Mouse (Mus musculus): ENCODE measurements around the gene Tmem143. TPM values are rescaled to one million over a fixed set of nuclear protein-coding genes. Genes with fewer than 3 reads are reported as not detected.
"Not testable (repeated sequence)": the region's sequence is repeated elsewhere in the genome, so short reads cannot be mapped to it uniquely, and the experiment has no call there.

Tmem143 gene
- polyA plus RNA-seq, 1 experiment, result 52.5 TPM

DNA sequence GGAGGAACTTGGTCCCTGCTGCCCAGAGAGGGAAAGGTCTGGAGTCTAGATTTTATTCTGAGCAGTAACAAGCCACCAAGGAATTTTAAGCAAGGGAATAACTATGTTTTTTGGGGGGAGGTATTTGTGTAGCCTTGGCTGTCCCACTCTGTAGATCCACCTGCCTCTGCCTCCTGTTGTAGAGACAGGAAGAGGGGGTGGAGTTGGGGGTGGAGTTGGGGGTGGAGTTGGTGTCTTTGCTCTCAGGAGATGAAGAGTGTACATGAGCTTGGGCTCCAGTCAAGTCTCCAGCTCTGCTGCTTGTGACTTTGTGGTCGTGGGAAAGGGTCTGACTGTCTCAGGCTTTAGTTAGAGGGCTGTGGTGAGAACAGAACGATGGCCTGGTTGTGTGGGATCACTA, 15.7 kb upstream of the Tmem143 start:
- DNase-seq, result no peak
- Histone ChIP-seq H3K27me3 (ENCODE audit: control insufficient read depth, insufficient read depth, low read length) (no peaks in the 10 kb centered on the region), H3K27ac (ENCODE audit: control insufficient read depth, insufficient read depth, low read length) (no peak overlapping the region), H3K36me3 (ENCODE audit: control insufficient read depth, insufficient read depth, low read length) (peaks cover 58% of the 10 kb centered on the region), H3K4me1 (replicated peaks; ENCODE audit: control insufficient read depth, insufficient read depth, low read length) (no peaks in the 10 kb centered on the region), H3K4me3 (ENCODE audit: control insufficient read depth, insufficient read depth, low read length) (no peak overlapping the region)
- TF ChIP-seq POLR2A (IDR thresholded peaks at IDR 0.05; ENCODE audit: control insufficient read depth, extremely low read depth, insufficient read depth, low read length, poor library complexity) (no peak), CTCF (IDR thresholded peaks at IDR 0.05; ENCODE audit: borderline replicate concordance, control insufficient read depth, extremely low read depth, insufficient read depth, low read length, poor library complexity) (no peak)
- WGBS, result 91% methylated on average over 2 of the region's 2 CpGs

DNA sequence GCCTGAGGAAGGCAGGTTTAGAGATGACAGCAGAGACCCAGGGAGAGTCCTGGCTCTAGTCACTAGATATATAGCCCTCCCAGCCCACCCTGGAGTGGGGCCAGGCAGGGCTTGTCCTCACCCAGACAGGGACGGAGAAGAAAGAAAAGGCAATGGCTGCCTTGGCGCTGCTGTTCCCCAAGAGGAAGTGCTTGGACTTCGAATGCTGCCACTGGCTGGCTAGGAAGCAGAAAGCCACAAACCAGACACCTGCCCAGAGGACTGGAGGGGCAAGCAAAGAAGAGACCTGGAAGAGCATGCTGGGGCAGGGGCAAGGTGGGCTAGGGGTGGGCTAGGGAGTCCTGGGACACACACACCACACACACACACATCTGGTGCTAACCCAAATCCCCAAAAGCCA, 9.5 kb upstream of the Tmem143 start:
- H3K36me3 ChIP-seq (ENCODE audit: control insufficient read depth, insufficient read depth, low read length), result peaks cover 25% of the 10 kb centered on the region
- H3K4me3 ChIP-seq (ENCODE audit: control insufficient read depth, insufficient read depth, low read length), result no peak overlapping the region
- H3K27me3 ChIP-seq (ENCODE audit: control insufficient read depth, insufficient read depth, low read length), result no peaks in the 10 kb centered on the region
- TF ChIP-seq CTCF (IDR thresholded peaks at IDR 0.05; ENCODE audit: borderline replicate concordance, control insufficient read depth, extremely low read depth, insufficient read depth, low read length, poor library complexity) (no peak), POLR2A (IDR thresholded peaks at IDR 0.05; ENCODE audit: control insufficient read depth, extremely low read depth, insufficient read depth, low read length, poor library complexity) (no peak)
- 0 out of 2 replicates have a peak, but pooled peaks cover 2% of the 10 kb centered on the region for H3K4me1 ChIP-seq (replicated peaks; ENCODE audit: control insufficient read depth, insufficient read depth, low read length)
- H3K27ac ChIP-seq (ENCODE audit: control insufficient read depth, insufficient read depth, low read length), result no peak overlapping the region
- WGBS, result 10% methylated on average over 3 of the region's 3 CpGs
- DNase-seq, result no peak

DNA sequence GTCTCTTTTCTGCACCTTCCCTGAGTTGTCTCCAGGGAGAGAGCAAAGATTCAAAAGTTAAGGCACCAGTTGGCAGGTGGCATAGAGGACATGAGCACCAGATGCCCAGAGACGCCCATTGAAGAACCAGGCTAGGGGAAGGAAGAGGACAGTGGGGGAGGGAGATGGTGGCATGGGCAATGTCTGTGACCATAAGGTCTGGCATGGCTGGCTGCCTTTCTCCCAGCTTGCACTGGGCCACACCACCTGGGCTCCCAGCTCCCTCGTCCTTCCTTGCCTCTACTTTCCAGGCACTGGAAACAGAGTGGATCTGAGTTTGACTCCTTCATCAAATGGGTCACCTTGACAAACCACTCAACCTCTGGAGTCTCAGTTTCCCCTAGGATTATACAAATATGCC, 4.1 kb upstream of the Tmem143 start:
- no peak overlapping the region for H3K4me3 ChIP-seq (ENCODE audit: control insufficient read depth, insufficient read depth, low read length)
- H3K27ac ChIP-seq (ENCODE audit: control insufficient read depth, insufficient read depth, low read length), result no peak overlapping the region
- no peaks in the 10 kb centered on the region for H3K27me3 ChIP-seq (ENCODE audit: control insufficient read depth, insufficient read depth, low read length)
- TF ChIP-seq CTCF (IDR thresholded peaks at IDR 0.05; ENCODE audit: borderline replicate concordance, control insufficient read depth, extremely low read depth, insufficient read depth, low read length, poor library complexity) (no peak), POLR2A (IDR thresholded peaks at IDR 0.05; ENCODE audit: control insufficient read depth, extremely low read depth, insufficient read depth, low read length, poor library complexity) (no peak)
- DNase-seq, result no peak
- H3K36me3 ChIP-seq (ENCODE audit: control insufficient read depth, insufficient read depth, low read length), result no peaks in the 10 kb centered on the region
- WGBS, result 91% methylated on average over 2 of the region's 2 CpGs
- H3K4me1 ChIP-seq (replicated peaks; ENCODE audit: control insufficient read depth, insufficient read depth, low read length), result peaks cover 16% of the 10 kb centered on the region

DNA sequence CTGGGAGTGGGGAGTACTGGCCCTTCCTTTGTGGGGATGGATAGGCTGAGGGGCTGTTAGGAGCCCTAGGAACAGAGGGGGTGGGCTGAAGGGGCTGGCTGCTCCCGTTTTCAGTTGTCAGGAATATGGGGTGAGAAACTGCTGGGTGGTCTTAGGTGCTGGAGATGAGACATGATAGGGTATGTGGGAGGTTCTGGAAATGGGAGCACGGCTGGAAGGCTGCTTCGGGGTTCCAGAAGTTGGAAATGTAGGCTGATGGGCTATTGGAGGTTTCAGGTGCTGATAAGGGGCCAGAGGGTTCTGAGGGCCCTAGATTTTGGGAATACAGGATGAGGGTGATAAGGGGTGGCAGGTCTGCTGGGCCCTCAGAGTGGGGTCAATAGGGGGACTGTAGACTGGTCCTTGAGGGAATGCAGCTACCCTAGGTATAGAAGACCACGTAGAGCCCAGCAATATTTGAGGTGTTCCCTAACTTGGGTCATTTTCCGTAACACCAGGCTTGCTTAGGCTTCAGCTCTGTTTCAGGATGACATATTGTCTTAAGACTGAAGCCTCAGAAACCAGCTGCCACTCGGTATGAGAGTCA, 717 bp upstream of the Tmem143 start:
- Histone ChIP-seq H3K36me3 (ENCODE audit: control insufficient read depth, insufficient read depth, low read length) (no peaks in the 10 kb centered on the region), H3K27me3 (ENCODE audit: control insufficient read depth, insufficient read depth, low read length) (no peaks in the 10 kb centered on the region), H3K4me1 (replicated peaks; ENCODE audit: control insufficient read depth, insufficient read depth, low read length) (peaks cover 17% of the 10 kb centered on the region), H3K27ac (ENCODE audit: control insufficient read depth, insufficient read depth, low read length) (no peak overlapping the region), H3K4me3 (ENCODE audit: control insufficient read depth, insufficient read depth, low read length) (0 out of 2 replicates have a peak overlapping the region, but pooled peaks have one; percentile 57)
- no peak for DNase-seq
- no peak for TF ChIP-seq CTCF (IDR thresholded peaks at IDR 0.05; ENCODE audit: borderline replicate concordance, control insufficient read depth, extremely low read depth, insufficient read depth, low read length, poor library complexity)
- no peak for TF ChIP-seq POLR2A (IDR thresholded peaks at IDR 0.05; ENCODE audit: control insufficient read depth, extremely low read depth, insufficient read depth, low read length, poor library complexity)
- WGBS, result 75% methylated on average over 6 of the region's 6 CpGs

DNA sequence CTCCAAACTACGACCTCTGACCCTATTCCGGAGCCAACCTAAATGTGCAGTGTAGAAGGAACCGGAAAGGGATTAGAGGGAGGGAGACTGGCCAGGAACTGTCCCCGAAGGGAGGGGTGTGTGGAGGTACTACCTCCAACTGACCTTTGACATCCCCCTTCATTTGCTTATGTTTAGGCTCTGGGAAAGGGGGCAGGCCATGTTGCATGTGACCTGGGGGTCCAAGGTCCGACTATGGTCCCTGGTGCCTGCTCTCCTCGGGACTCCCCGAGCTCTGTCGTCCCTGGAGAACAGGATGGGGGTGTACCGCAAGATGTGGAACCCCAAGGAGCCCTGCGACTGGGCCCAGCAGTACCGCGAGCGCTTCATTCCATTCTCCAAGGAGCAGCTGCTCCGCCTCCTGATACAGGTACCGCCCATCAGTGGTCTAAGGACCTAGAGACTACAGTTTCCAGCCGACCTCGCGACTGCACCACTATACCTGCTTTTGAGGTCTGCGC, 567 bp downstream of the Tmem143 start:
- Histone ChIP-seq H3K4me1 (replicated peaks; ENCODE audit: control insufficient read depth, insufficient read depth, low read length) (peaks cover 17% of the 10 kb centered on the region), H3K27ac (ENCODE audit: control insufficient read depth, insufficient read depth, low read length) (peak overlapping the region; percentile 65), H3K36me3 (ENCODE audit: control insufficient read depth, insufficient read depth, low read length) (no peaks in the 10 kb centered on the region), H3K4me3 (ENCODE audit: control insufficient read depth, insufficient read depth, low read length) (peak overlapping the region; percentile 57), H3K27me3 (ENCODE audit: control insufficient read depth, insufficient read depth, low read length) (no peaks in the 10 kb centered on the region)
- WGBS, result 3% methylated on average over 19 of the region's 19 CpGs
- peak; percentile 7; the same call in 1 of the 2 replicates for TF ChIP-seq POLR2A (IDR thresholded peaks at IDR 0.05; ENCODE audit: control insufficient read depth, extremely low read depth, insufficient read depth, low read length, poor library complexity)
- TF ChIP-seq CTCF (IDR thresholded peaks at IDR 0.05; ENCODE audit: borderline replicate concordance, control insufficient read depth, extremely low read depth, insufficient read depth, low read length, poor library complexity), result no peak
- DNase-seq, result no peak

DNA sequence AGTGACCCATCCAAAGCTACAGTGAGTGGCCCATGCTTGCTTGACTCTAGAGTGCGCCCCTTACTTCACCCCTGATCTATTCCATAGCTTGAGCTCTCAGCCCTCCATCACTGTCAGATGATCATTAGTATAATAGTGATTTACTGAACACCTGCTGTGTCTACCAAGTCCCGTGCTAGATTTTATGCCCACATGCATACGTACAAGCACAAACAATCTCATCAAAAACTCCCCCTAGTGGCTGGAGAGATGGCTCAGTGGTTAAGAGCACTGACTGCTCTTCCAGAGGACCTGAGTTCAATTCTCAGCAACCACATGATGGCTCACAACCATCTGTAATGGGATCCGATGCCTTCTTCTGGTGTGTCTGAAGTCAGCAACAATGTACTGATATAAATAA, 1.4 kb downstream of the Tmem143 start:
- not testable (repeated sequence) for H3K27me3 ChIP-seq (ENCODE audit: control insufficient read depth, insufficient read depth, low read length); H3K27ac ChIP-seq (ENCODE audit: control insufficient read depth, insufficient read depth, low read length); H3K36me3 ChIP-seq (ENCODE audit: control insufficient read depth, insufficient read depth, low read length); H3K4me3 ChIP-seq (ENCODE audit: control insufficient read depth, insufficient read depth, low read length)
- peak; percentile 43 for DNase-seq
- H3K4me1 ChIP-seq (replicated peaks; ENCODE audit: control insufficient read depth, insufficient read depth, low read length), result peaks cover 17% of the 10 kb centered on the region
- 45% methylated on average over 4 of the region's 4 CpGs for WGBS

DNA sequence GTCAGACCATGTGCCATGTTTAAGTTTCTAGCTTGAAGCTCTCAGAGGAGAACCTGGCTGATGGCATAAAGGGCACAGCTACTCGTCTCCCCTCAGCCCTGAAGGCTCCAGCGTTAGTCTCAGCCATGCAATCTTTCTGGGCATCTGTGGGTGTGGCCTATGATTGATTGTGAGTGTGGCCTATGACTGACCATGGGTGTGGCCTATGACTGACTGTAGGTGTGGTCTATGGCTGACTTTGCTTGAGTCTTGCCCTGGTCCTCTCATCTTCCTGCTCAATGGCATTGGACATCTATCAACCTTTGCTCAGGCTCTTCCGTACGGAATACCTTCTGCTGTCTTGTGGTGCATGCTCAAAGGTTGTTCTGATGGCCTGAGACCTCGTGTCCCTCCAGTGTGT, 4.8 kb downstream of the Tmem143 start:
- Histone ChIP-seq H3K36me3 (ENCODE audit: control insufficient read depth, insufficient read depth, low read length) (no peaks in the 10 kb centered on the region), H3K4me1 (replicated peaks; ENCODE audit: control insufficient read depth, insufficient read depth, low read length) (peaks cover 7% of the 10 kb centered on the region), H3K4me3 (ENCODE audit: control insufficient read depth, insufficient read depth, low read length) (no peak overlapping the region), H3K27ac (ENCODE audit: control insufficient read depth, insufficient read depth, low read length) (no peak overlapping the region), H3K27me3 (ENCODE audit: control insufficient read depth, insufficient read depth, low read length) (no peaks in the 10 kb centered on the region)
- WGBS, result 82% methylated on average over 5 of the region's 5 CpGs
- TF ChIP-seq POLR2A (IDR thresholded peaks at IDR 0.05; ENCODE audit: control insufficient read depth, extremely low read depth, insufficient read depth, low read length, poor library complexity) (no peak), CTCF (IDR thresholded peaks at IDR 0.05; ENCODE audit: borderline replicate concordance, control insufficient read depth, extremely low read depth, insufficient read depth, low read length, poor library complexity) (no peak)
- DNase-seq, result no peak

Measured in thymus, adult 2 months (tissue).